Mouse (Mus musculus): ENCODE results near the gene Cacng1. TPM values are rescaled to one million over a fixed set of nuclear protein-coding genes. Genes with fewer than 3 reads are reported as not detected.

The Cacng1 gene
- 1.4 and 2.9 TPM in 2 replicates for polyA plus RNA-seq (2012; rRNA removed)

DNA sequence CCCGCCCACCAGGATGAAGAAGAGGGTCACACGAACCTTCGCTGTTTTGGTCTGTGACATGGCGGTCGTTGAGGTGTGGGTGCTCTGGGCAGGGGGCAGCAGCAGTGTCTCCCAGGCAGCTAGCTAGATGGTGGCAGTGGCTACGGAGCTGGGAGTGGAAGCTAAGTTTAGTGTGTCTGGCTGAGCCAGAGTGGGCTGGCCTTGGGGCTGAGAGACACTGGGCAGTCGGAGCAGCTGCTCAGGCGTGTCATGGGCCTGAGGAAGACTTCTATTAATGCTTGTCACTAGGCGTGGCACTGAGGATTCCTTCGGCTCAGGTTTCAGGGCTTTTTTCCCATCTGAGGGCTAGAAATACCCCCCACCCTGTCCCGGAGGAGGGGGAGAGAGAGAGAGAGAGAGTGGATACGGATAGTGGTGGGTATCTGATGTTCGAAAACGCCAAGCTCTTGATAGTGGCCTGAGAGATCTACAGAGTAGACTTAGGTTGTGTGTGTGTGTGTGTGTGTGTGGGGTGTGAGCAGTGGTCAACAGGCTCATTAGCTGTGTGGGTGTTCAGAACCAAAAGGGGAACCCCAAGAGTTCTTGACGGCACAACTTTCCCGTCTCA is at the start of gene Cacng1:
Gene Cacng1, minus strand, starts transcription at position 191 of the 607 bp plus-strand sequence.

Other genes with a start within 250 kb of the Cacng1 start
- gene Pitpnc1, start 245.8 kb downstream of the Cacng1 start, polyA plus RNA-seq (2012; rRNA removed): 23.5 and 24.8 TPM in 2 replicates
- 72.3 and 74.2 TPM in 2 replicates for gene Psmd12, start 237.0 kb downstream of the Cacng1 start, polyA plus RNA-seq (2012; rRNA removed)
- gene Helz, start 168.6 kb downstream of the Cacng1 start, polyA plus RNA-seq (2012; rRNA removed): 14.0 and 14.2 TPM in 2 replicates
- gene Cacng4, start 78.0 kb upstream of the Cacng1 start, polyA plus RNA-seq (2012; rRNA removed): 95.3 and 99.5 TPM in 2 replicates
- gene Cacng5, start 198.5 kb upstream of the Cacng1 start, polyA plus RNA-seq (2012; rRNA removed): 2.8 and 3.5 TPM in 2 replicates